Mouse (Mus musculus): ENCODE results near the gene Itpr2.

- TF ChIP-seq CTCF (IDR thresholded peaks at IDR 0.05; ENCODE audit: borderline replicate concordance, insufficient read depth, low read depth, low read length) (no peak), POLR2A (IDR thresholded peaks at IDR 0.05; ENCODE audit: borderline replicate concordance, insufficient read depth, low read length) (no peak)
Observed at GRCm38 (mm10) chr6:146487079-146487478, 14.9 kb downstream of the Itpr2 start.

Measured in cerebellum, adult 2 months (tissue).